Mouse (Mus musculus): ENCODE data around the gene Hells. TPM values are rescaled to one million over a fixed set of nuclear protein-coding genes. Genes with fewer than 3 reads are reported as not detected.

Hells gene
- total and polyA plus RNA-seq, 2 experiments, result 0.11 to 0.92 TPM

GRCm38 (mm10) chr19:38915677-38916076 is 15.0 kb upstream of the Hells start:
- H3K4me3 ChIP-seq (ENCODE audit: insufficient read depth, low read depth, low read length), result no peak overlapping the region
- H3K36me3 ChIP-seq (ENCODE audit: control insufficient read depth, insufficient read depth, low read length), result peaks cover 28% of the 10 kb centered on the region
- H3K27me3 ChIP-seq (ENCODE audit: control insufficient read depth, insufficient read depth, low read length), result no peaks in the 10 kb centered on the region
- H3K27ac ChIP-seq (replicated peaks; ENCODE audit: insufficient read depth, low read depth, low read length), result no peak overlapping the region
- peak; percentile 16 for DNase-seq (ENCODE audit: extremely low read depth, low read depth, low spot score)
- no peak overlapping the region for H3K9ac ChIP-seq (ENCODE audit: low read depth, low read length)
- TF ChIP-seq POLR2A (IDR thresholded peaks at IDR 0.05; ENCODE audit: extremely low read depth, insufficient read depth, low read length) (no peak), CTCF (IDR thresholded peaks at IDR 0.05; ENCODE audit: low read depth, low read length) (peak; percentile 24; the same call in 1 of the 2 replicates)
- no peaks in the 10 kb centered on the region for H3K79me2 ChIP-seq (ENCODE audit: control insufficient read depth, insufficient read depth, low read length)
- WGBS, result 67% methylated on average over 3 of the region's 3 CpGs
- H3K4me1 ChIP-seq (ENCODE audit: control insufficient read depth, insufficient read depth, low read length), result no peaks in the 10 kb centered on the region

- no peak for DNase-seq (ENCODE audit: extremely low read depth, low read depth, low spot score)
- no peaks in the 10 kb centered on the region for H3K27me3 ChIP-seq (ENCODE audit: control insufficient read depth, insufficient read depth, low read length)
- H3K4me1 ChIP-seq (ENCODE audit: control insufficient read depth, insufficient read depth, low read length), result no peaks in the 10 kb centered on the region; the same call in 1 of the 2 replicates
- no peak overlapping the region for H3K9ac ChIP-seq (ENCODE audit: low read depth, low read length)
- WGBS, result 95% methylated on average over 10 of the region's 11 CpGs
- H3K27ac ChIP-seq (replicated peaks; ENCODE audit: insufficient read depth, low read depth, low read length), result no peak overlapping the region
- H3K36me3 ChIP-seq (ENCODE audit: control insufficient read depth, insufficient read depth, low read length), result no peaks in the 10 kb centered on the region
- TF ChIP-seq CTCF (IDR thresholded peaks at IDR 0.05; ENCODE audit: low read depth, low read length) (no peak), POLR2A (IDR thresholded peaks at IDR 0.05; ENCODE audit: extremely low read depth, insufficient read depth, low read length) (no peak)
- H3K79me2 ChIP-seq (ENCODE audit: control insufficient read depth, insufficient read depth, low read length), result no peaks in the 10 kb centered on the region
- no peak overlapping the region for H3K4me3 ChIP-seq (ENCODE audit: insufficient read depth, low read depth, low read length)
These were observed 2.1 kb upstream of the Hells start for GRCm38 (mm10) chr19:38928481-38929158.

- H3K9ac ChIP-seq (ENCODE audit: low read depth, low read length), result no peak overlapping the region
- no peaks in the 10 kb centered on the region for H3K27me3 ChIP-seq (ENCODE audit: control insufficient read depth, insufficient read depth, low read length)
- no peak overlapping the region for H3K4me3 ChIP-seq (ENCODE audit: insufficient read depth, low read depth, low read length)
- TF ChIP-seq POLR2A (IDR thresholded peaks at IDR 0.05; ENCODE audit: extremely low read depth, insufficient read depth, low read length) (no peak), CTCF (IDR thresholded peaks at IDR 0.05; ENCODE audit: low read depth, low read length) (no peak)
- no peak overlapping the region for H3K27ac ChIP-seq (replicated peaks; ENCODE audit: insufficient read depth, low read depth, low read length)
- no peaks in the 10 kb centered on the region for H3K36me3 ChIP-seq (ENCODE audit: control insufficient read depth, insufficient read depth, low read length)
- H3K4me1 ChIP-seq (ENCODE audit: control insufficient read depth, insufficient read depth, low read length), result no peaks in the 10 kb centered on the region; the same call in 1 of the 2 replicates
- H3K79me2 ChIP-seq (ENCODE audit: control insufficient read depth, insufficient read depth, low read length), result no peaks in the 10 kb centered on the region
- no peak for DNase-seq (ENCODE audit: extremely low read depth, low read depth, low spot score)
- WGBS, result 71% methylated on average over 13 of the region's 13 CpGs
These were observed 1.1 kb upstream of the Hells start for GRCm38 (mm10) chr19:38929471-38930251.

GRCm38 (mm10) chr19:38930252-38930787 is 395 bp upstream of the Hells start:
- no peaks in the 10 kb centered on the region; the same call in 1 of the 2 replicates for H3K4me1 ChIP-seq (ENCODE audit: control insufficient read depth, insufficient read depth, low read length)
- DNase-seq (ENCODE audit: extremely low read depth, low read depth, low spot score), result no peak
- peak overlapping the region; percentile 59 for H3K9ac ChIP-seq (ENCODE audit: low read depth, low read length)
- 2% methylated on average over 23 of the region's 23 CpGs for WGBS
- H3K4me3 ChIP-seq (ENCODE audit: insufficient read depth, low read depth, low read length), result peak overlapping the region; percentile 76
- TF ChIP-seq CTCF (IDR thresholded peaks at IDR 0.05; ENCODE audit: low read depth, low read length), result no peak
- TF ChIP-seq POLR2A (IDR thresholded peaks at IDR 0.05; ENCODE audit: extremely low read depth, insufficient read depth, low read length), result no peak
- no peaks in the 10 kb centered on the region for H3K36me3 ChIP-seq (ENCODE audit: control insufficient read depth, insufficient read depth, low read length)
- no peaks in the 10 kb centered on the region for H3K27me3 ChIP-seq (ENCODE audit: control insufficient read depth, insufficient read depth, low read length)
- no peak overlapping the region for H3K27ac ChIP-seq (replicated peaks; ENCODE audit: insufficient read depth, low read depth, low read length)
- H3K79me2 ChIP-seq (ENCODE audit: control insufficient read depth, insufficient read depth, low read length), result no peaks in the 10 kb centered on the region

- WGBS, result 10% methylated on average over 6 of the region's 6 CpGs
These were observed 813 bp downstream of the Hells start for GRCm38 (mm10) chr19:38931566-38931890.

More at GRCm38 (mm10) chr19:38931566-38931890, 813 bp downstream of the Hells start:
- no peaks in the 10 kb centered on the region for H3K79me2 ChIP-seq (ENCODE audit: control insufficient read depth, insufficient read depth, low read length)
- no peaks in the 10 kb centered on the region; the same call in 1 of the 2 replicates for H3K4me1 ChIP-seq (ENCODE audit: control insufficient read depth, insufficient read depth, low read length)
- no peak for DNase-seq (ENCODE audit: extremely low read depth, low read depth, low spot score)
- peak overlapping the region; percentile 76; the same call in 1 of the 2 replicates for H3K4me3 ChIP-seq (ENCODE audit: insufficient read depth, low read depth, low read length)
- no peak overlapping the region for H3K27ac ChIP-seq (replicated peaks; ENCODE audit: insufficient read depth, low read depth, low read length)
- TF ChIP-seq CTCF (IDR thresholded peaks at IDR 0.05; ENCODE audit: low read depth, low read length) (no peak), POLR2A (IDR thresholded peaks at IDR 0.05; ENCODE audit: extremely low read depth, insufficient read depth, low read length) (no peak)
- no peaks in the 10 kb centered on the region for H3K27me3 ChIP-seq (ENCODE audit: control insufficient read depth, insufficient read depth, low read length)
- H3K36me3 ChIP-seq (ENCODE audit: control insufficient read depth, insufficient read depth, low read length), result no peaks in the 10 kb centered on the region
- no peak overlapping the region for H3K9ac ChIP-seq (ENCODE audit: low read depth, low read length)

Measured in liver, adult 2 months (tissue).